Mouse (Mus musculus): ENCODE measurements around the gene H2-M10.6.
"Not testable (repeated sequence)": the region's sequence is repeated elsewhere in the genome, so short reads cannot be mapped to it uniquely, and the experiment has no call there.

The H2-M10.6 gene

DNA sequence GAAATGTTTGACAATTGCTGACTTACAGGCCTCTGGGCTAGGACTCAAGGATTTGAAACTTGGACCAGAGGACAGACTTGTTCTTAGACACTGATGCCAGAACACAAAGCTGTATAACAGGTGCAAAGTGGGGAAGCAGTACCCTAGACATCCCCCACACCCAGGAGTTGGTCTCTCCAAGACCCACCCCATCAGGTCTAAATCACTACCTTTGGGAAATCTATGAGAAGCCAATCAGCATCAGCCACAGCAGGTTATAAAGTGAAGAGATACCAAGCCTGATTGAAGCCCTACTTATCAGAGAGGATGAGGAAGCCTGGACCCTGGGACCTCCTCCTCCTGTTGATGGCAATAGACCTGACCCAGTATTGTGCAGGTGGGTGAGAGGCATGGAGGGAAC, at the start of gene H2-M10.6:
H2-M10.6 (plus strand) TSS at position 301 of the 400 bp plus-strand sequence.
- no peak for DNase-seq (ENCODE audit: extremely low spot score, low spot score)

DNA sequence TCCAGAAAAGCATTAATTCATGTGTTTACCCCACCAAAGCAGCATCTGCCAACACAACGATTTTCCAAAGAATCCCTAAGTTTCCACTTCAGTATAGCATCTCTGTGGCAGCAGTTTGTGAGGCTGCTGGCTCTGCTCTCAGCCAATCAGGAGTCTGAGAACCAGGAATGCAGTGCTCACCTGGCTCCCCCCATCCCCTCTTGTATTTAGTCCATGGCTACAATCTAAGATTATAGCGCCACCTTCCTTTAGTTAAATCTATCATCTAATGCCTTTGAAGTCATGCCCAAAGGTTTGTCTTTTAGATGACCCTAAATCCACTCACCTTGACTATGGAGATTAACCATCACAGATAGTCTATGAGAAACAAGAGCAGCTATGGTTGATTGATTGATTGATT, 48.2 kb upstream of the H2-M10.6 start:
- no peak for DNase-seq (ENCODE audit: extremely low spot score, low spot score)

DNA sequence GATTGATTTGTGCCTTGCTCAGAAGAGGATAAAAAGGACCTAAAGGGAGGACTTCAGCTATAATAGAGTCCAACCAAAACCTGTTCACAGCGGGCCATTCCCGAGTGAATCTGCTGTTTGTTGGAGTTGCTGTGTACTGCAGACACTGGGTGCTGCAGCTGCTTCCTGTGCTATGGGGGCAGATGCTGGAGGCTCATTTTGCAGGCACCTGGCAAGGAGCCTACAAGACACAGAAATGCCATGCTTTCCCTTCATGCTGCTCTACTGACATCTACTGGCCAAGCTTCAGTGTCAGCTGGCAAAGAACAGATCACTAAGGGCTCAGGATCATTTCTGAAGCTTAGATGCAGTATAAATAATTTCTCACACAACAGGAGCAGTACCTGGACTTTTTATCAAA, 47.7 kb upstream of the H2-M10.6 start:
- DNase-seq (ENCODE audit: extremely low spot score, low spot score): not testable (repeated sequence)

DNA sequence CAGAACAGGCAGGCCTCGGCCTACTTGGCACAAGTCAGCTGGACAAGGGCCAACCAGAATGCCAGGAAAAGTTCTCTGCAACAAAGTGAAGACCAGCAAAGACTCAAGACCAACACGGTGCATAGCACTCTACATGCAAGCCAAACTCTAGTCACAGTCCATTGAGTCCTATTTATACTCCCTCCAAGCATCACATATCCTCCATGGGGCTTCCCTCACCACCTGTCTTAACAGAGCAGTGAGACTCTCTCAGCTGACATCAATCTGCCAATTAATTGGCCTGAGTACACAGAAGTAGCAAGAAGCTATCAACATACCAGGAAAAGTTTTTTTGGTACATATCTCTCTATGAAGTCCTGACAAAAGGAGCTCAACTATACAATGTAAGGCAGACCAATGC, 46.6 kb upstream of the H2-M10.6 start:
- DNase-seq (ENCODE audit: extremely low spot score, low spot score): not testable (repeated sequence)

DNA sequence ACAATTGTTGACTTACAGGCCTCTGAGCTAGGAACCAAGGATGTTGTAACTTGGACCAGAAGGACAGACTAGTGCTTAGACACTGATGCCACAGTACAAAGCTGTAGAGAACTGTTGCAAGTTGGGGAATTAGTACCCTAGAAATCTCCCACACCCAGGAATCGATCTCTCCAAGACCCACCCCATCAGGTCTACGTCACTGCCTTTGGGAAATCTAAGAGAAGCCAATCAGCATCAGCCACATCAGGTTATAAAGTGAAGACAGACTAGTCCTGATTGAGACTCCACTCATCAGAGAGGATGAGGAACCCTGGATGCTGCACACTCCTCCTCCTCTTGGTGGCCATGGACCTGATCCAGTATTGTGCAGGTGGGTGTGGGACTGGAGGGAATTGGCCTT, 39.4 kb upstream of the H2-M10.6 start, which contains the start of gene H2-M10.5:
H2-M10.5 (plus strand) TSS at position 301 of the 400 bp plus-strand sequence.
- DNase-seq (ENCODE audit: extremely low spot score, low spot score): not testable (repeated sequence)

DNA sequence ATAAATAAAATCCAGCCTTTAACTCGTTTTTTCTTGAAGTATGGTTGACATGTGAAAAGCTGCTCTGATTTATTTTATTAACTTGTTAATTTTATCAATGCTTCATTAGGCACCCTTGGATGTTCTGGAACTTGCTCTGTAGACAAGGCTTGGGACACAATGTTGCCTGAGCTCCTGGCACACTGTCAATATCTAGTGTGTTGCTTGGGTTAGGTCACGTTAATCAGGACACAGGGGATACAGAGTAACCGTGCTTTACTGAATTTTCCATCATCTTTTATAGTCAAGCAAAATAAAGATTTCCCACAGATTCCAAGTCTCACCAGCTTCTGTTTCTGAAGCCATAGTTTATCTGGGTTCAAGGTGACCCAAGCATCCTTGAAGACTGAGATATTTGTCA, 30.4 kb upstream of the H2-M10.6 start:
- DNase-seq (ENCODE audit: extremely low spot score, low spot score): no peak

DNA sequence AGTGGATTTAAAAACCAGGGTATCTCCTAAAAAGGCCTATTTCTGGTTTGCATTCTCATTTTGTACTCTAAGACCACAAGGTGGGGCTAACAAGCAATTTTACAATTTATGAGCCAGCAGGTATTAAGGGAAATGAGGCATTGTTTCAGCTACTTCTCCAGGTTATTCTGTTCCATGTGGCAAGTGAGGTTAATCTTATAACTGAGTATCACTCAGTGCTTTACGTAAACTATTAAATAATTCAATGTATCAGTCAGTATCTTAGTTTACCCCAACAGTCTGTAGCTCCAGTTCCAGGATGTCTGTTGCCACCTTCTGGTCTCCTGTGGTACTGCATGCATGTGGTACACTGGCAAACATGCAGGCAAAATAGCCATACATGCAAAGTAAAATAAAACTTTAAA, 25.5 kb upstream of the H2-M10.6 start:
- not testable (repeated sequence) for DNase-seq (ENCODE audit: extremely low spot score, low spot score)

DNA sequence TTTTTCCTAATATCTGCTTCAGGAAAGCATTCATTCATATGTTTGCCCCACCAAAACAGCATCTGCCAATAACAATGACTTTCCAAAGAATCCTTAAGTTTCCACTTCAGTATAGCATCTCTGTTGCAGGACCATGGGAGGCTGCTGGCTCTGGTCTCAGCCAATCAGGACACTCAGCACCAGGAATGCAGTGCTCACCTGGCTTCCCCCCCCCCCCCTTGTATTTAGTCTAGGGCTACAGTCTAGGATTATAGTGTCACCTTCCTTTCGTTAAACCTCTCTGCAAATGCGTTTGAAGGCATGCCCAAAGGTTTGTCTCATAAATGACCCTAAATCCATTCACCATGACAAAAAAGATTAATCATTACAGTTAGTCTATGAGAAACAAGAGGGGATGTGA, 23.6 kb upstream of the H2-M10.6 start:
- DNase-seq (ENCODE audit: extremely low spot score, low spot score): no peak

DNA sequence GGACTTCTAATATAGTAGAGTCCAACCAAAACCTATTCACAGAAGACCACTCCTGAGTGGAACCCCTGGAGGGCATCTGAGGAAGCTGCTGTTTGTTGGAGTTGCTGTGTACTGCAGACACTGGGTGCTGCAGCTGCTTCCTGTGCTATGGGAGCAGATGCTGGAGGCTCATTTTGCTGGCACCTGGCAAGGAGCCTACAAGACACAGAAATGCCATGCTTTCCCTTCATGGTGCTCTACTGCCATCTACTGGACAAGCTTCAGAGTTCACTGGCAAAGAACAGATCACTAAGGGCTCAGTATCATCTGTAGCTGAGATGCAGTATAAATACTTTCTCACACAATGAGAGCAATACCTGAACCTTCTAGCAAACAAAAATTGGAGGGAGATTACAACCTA, 23.2 kb upstream of the H2-M10.6 start:
- peak; percentile 39 for DNase-seq (ENCODE audit: extremely low spot score, low spot score)

DNA sequence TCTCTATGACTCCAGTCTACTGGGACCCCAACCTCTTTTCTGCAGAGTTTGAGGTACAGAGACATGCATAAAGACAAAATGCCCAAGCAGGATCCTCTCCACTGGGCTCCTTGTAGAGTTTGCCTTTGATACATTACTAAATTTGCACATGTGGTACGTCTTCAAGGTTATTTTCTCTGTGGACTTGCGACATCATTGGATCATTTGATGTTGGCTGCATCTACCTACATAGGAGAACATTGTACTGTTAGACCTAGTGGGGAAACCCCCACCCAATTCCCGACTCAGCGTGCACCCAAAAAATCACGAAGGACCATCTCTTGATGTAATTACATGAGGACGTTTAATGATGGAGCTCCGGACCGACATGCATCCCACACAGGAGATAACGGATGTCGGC, 12.5 kb upstream of the H2-M10.6 start:
- DNase-seq (ENCODE audit: extremely low spot score, low spot score): no peak

DNA sequence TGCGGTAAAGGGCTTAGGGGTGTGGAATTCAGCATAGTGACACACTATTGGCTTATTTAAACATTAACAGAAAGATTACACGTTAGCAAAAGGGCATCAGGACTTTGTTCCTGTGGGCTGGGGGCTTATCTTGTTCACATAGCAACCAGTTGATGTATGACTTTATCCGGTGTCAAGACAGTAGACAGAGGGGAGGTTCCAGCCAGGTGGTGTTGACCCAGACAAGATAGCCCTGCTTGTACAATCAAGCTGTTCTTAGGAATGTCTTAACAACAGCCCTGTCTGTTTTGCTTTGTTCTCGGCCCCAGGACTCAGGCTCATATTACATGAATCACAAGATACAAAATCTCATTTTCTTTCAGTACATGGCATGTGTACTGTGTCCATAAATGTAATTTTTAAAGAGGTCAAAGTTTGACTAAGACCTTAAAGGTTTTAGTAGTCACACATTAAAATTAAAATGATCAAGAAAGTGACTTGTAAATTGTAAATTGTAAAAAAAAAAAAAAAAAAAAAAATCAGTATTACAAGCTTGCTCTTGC, 12.0 kb upstream of the H2-M10.6 start:
- DNase-seq (ENCODE audit: extremely low spot score, low spot score): not testable (repeated sequence)

DNA sequence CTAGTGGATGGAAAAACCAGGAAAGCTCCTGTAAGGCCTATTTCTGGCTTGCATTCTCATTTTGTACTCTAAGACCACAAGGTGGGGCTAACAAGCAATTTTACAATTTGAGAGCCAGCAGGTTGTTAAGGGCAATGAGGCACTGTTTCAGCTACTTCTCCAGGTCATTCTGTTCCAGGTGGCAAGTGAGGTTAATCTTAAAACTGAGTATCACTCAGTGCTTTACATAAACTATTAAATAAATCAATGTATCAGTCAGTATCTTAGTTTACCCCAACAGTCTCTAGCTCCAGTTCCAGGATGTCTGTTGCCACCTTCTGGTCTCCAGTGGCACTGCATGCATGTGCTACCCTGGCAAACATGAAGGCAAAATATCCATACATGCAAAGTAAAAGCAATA, 12.0 kb downstream of the H2-M10.6 start:
- peak; percentile 48 for DNase-seq (ENCODE audit: extremely low spot score, low spot score)

DNA sequence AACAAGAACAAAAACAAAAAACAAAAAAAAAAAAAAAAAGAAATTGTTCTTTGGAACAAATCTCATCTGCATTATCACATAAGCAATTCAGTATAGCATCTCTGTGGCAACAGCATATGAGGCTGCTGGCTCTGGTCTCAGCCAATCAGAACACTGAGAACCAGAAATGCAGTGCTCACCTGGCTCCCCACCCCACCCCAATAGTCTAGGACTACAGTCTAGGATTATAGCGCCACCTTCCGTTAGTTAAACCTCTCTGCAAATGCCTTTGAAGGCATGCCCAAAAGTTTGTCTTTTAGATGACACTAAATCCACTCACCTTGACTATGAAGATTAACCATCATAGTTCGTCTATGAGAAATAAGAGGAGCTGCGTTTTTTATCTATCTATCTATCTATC, 13.6 kb downstream of the H2-M10.6 start:
- no peak for DNase-seq (ENCODE audit: extremely low spot score, low spot score)

DNA sequence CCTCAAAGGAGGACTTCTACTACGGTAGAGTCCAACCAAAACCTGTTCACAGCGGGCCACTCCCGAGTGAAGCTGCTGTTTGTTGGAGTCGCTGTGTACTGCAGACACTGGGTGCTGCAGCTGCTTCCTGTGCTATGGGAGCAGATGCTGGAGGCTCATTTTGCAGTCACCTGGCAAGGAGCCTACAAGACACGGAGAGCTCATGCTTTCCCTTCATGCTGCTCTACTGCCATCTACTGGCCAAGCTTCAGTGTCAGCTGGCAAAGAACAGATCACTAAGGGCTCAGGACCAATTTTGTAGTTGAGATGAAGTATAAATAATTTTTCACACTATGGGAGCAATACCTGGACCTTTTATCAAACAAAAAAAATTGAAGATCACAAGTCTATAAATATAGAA, 14.0 kb downstream of the H2-M10.6 start:
- peak; percentile 31 for DNase-seq (ENCODE audit: extremely low spot score, low spot score)

DNA sequence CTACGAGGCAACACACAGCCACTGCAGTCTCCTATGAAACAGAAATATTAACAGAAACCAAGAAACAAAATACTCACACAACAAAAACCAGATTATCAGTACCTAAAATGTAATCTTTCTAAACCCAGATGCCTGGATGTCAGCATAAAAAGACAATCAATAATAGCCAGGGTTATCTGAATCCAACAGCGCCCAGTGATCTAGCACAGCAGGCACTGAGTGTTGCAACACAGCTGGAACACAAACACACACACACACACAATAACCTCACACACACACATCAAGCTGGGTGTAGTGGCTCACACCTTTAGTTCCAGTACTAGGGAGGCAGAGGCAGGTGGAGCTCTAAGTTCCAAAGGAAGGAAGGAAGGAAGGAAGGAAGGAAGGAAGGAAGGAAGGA, 16.5 kb downstream of the H2-M10.6 start:
- no peak for DNase-seq (ENCODE audit: extremely low spot score, low spot score)

DNA sequence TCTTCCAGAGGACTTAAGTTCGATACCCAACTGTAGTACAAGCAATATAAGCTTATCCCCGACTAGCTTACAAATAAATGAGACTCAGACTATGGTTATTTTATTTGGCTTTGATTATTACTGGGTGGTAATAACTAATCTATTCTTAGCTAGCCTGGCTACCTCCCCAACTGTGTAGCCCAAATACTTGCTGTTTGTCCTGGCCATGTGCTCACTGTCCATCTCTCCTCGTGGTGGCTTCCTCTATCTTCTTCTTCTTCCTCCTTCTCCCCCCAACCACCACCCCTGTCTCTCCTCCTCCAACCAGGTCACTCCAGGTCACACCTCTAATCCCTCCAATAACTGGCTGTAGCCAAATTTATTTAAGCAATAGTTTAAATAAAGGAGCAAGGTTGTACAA, 18.5 kb downstream of the H2-M10.6 start:
- no peak for DNase-seq (ENCODE audit: extremely low spot score, low spot score)

DNA sequence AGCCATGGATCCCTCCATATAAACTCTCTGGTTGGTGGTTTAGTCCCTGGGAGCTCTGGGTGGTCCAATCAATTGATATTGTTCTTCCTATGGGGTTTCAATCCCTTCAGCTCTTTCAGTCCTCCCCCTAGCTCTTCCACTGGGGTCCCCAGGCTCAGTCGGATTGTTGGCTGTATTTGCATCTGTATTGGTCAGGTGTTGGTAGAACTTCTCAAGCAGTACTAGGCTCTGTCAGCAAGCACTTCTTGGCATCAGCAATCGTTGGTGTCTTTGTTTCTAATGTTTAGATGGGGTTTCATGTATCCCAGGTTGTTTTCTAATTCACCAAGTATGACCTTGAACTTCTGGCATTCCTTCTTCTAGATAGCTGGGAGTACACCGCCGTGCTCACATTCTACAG, 20.7 kb downstream of the H2-M10.6 start:
- no peak for DNase-seq (ENCODE audit: extremely low spot score, low spot score)

DNA sequence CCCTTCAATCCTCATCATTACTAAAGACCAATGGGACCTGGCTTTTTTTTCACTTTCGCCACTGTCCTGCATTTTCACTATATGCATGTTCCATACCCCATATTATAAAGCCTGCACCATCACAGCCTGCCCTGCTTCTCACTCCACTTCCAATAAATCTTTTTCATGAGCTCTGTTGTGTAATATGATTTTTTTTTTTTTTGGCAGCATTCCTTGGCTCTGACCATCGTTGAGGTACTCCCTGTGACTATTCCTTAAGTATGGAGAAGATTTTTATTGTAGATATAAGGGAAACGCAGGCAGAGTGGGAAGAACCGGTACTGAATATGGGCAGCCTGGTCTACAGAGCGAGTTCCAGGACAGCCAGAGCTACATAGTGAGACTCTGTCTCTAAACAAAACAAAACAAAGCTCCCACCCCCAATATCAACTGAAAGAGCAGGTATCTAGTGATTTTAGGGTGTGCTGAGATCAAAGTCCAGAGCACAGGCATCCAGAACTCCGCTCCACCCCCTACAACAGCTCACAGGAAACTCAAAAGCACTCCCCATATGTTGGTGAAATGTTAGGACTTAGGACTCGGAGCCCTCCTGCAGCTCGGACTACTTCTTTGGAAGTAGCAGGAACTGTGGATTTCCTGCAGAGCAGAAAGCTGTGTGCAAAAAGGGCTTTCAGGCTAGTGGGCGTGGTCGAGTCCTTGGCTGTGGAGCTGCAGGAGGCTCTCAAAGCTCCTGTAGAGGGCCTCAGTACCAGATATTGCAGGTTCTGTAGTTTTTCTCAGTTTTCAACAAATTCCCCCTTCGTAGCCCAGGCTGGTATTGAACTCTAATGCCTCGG, 23.8 kb downstream of the H2-M10.6 start:
- DNase-seq (ENCODE audit: extremely low spot score, low spot score): peak; percentile 38

DNA sequence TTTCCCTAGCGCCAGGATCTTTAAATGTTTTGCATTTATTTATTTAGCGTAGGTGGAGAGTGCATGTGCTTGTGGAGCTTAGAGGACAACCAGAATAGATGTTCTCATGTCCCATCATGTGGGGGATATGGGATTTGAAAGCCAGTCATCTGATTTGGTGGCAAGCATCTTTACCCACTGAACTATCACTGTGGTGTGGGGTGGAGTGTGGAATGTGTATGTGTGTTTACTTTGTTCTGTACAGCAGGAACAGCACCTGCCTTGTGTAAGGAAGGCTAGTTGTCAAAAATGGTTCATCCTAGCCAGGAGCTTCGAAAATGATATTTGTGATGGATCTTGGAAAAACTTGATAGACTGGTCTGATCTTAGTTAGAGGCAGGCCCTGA, 24.4 kb downstream of the H2-M10.6 start:
- no peak for DNase-seq (ENCODE audit: extremely low spot score, low spot score)

DNA sequence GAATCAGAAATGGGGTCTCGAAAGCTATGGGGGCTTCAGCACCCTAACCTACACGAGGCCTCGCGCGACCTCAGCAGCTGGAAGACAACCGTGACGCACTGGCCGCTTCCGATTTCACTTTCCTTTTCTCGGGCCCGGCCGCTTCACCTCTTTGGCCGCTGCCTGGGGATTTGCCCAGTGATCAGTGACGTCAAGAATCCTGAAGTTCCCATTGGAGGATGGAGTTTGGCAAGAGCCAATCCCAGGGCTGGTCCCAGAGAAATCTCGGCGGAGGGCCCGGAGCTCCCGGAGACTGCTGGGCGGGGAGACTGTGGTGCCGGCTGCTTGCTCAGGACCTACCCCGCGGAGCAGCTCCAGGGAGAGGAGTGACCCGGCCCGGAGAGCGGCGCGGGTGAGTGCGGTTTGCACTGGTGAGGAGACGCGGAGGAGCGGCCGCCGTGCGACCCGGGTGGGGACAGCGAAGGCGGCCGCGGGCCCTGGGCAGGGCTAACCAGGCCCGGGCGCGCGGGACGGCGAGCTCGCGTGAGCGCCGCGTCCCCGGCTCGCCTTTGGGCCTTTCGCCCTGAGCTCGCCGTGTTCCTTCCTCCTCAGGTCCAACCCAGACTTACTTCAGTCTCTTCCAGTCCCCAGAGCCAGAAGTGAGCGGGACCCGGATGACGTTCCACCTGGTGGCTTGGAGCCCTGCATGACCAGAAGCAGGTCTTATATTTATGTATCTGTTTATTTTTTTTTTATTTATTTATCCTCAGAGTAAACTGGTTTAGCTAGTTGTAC, 25.1 kb downstream of the H2-M10.6 start, which contains the start of gene Trim26:
Trim26 (plus strand) TSS at position 261 of the 774 bp plus-strand sequence.
- peak; percentile 93 for DNase-seq (ENCODE audit: extremely low spot score, low spot score)

DNA sequence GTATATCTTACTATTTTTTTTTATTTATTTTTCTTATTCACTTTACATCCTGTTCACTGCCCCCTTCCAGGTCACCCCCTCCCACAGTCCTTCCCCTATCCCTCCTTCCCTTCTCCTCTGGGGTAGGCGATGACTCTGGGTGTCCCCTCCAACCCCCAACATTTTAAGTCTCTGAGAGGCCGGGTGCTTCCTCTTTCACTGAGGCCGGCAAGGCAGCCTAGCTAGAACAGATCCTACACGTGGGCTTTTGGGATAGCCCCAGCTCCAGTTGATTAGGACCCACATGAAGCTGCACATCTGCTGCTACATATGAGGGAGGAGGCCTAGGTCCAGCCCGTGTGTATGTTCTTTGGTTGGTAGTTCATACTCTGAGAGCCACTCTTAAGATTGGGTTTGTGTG, 27.0 kb downstream of the H2-M10.6 start:
- no peak for DNase-seq (ENCODE audit: extremely low spot score, low spot score)

DNA sequence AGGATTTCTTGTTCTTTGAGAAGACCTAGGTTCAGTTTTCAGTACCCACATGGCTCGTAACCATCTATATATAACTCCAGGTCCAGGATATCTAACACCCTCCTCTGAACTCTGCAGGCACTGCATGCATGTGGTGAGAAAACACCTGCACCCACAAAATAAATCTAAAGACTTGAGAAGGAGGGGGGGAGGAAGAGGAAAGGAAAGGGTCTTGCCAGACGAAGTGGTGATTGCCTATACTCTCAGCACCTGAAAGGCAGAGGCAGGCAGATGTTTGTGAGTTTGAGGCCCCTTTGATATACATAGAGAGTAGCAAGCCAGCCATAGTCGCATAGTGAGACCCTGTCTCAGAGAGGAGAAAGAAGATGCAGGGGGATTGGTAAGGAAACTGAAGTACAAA, 28.0 kb downstream of the H2-M10.6 start:
- DNase-seq (ENCODE audit: extremely low spot score, low spot score): no peak

Measured in neural tube, embryonic 10.5 days (tissue).